Mouse (Mus musculus) cerebral cortex, adult 2 months (tissue): ENCODE measurements around the gene Zdhhc18.

Experiments used
- WGBS: fragments of 180-500 bp; shearing (Covaris S2); methylation state at CpG from one replicate; pipeline ENCODE4 v1.1.7; 2018; 5-methylcytosine and 5-hydroxymethylcytosine counted together

Zdhhc18 gene

GRCm38 (mm10) chr4:133662945-133663344, 13.0 kb upstream of the Zdhhc18 start:
- WGBS = 85% methylated on average over 8 of the region's 8 CpGs

GRCm38 (mm10) chr4:133662421-133662820, 12.5 kb upstream of the Zdhhc18 start:
- 90% methylated on average over 8 of the region's 8 CpGs for WGBS

GRCm38 (mm10) chr4:133660193-133661155, 10.5 kb upstream of the Zdhhc18 start:
- 12% methylated on average over 10 of the region's 10 CpGs for WGBS

GRCm38 (mm10) chr4:133659497-133660192, 9.7 kb upstream of the Zdhhc18 start:
- WGBS = 33% methylated on average over 15 of the region's 15 CpGs

GRCm38 (mm10) chr4:133658729-133659128, 8.8 kb upstream of the Zdhhc18 start:
- 55% methylated on average over 2 of the region's 2 CpGs for WGBS

- WGBS = 40% methylated on average over 5 of the region's 5 CpGs
Measured at GRCm38 (mm10) chr4:133657829-133658458, 8.0 kb upstream of the Zdhhc18 start.

GRCm38 (mm10) chr4:133656997-133657396, 7.0 kb upstream of the Zdhhc18 start:
- 32% methylated on average over 4 of the region's 4 CpGs for WGBS

GRCm38 (mm10) chr4:133656294-133656693, 6.3 kb upstream of the Zdhhc18 start:
- WGBS = 86% methylated on average over 4 of the region's 4 CpGs

GRCm38 (mm10) chr4:133654070-133654469, 4.1 kb upstream of the Zdhhc18 start:
- 94% methylated on average over 5 of the region's 5 CpGs for WGBS

GRCm38 (mm10) chr4:133652746-133653145, 2.8 kb upstream of the Zdhhc18 start:
- 81% methylated on average over 10 of the region's 10 CpGs for WGBS

- 67% methylated on average over 4 of the region's 4 CpGs for WGBS
Measured at GRCm38 (mm10) chr4:133651986-133652385, 2.0 kb upstream of the Zdhhc18 start.

GRCm38 (mm10) chr4:133651445-133651844, 1.5 kb upstream of the Zdhhc18 start:
- WGBS = 64% methylated on average over 10 of the region's 10 CpGs

GRCm38 (mm10) chr4:133649464-133649863, 490 bp downstream of the Zdhhc18 start:
- 84% methylated on average over 5 of the region's 5 CpGs for WGBS

GRCm38 (mm10) chr4:133645680-133646079, 4.3 kb downstream of the Zdhhc18 start:
- WGBS = 53% methylated on average over 21 of the region's 21 CpGs

- WGBS = 92% methylated on average over 3 of the region's 3 CpGs
Measured at GRCm38 (mm10) chr4:133645195-133645594, 4.8 kb downstream of the Zdhhc18 start.

- 94% methylated on average over 5 of the region's 5 CpGs for WGBS
Measured at GRCm38 (mm10) chr4:133634043-133634410, 15.9 kb downstream of the Zdhhc18 start.

GRCm38 (mm10) chr4:133633332-133634042, 16.5 kb downstream of the Zdhhc18 start:
- WGBS = 9% methylated on average over 40 of the region's 47 CpGs

- WGBS = 2% methylated on average over 69 of the region's 69 CpGs
Measured at GRCm38 (mm10) chr4:133632483-133633327, 17.2 kb downstream of the Zdhhc18 start.

GRCm38 (mm10) chr4:133631769-133632411, 18.1 kb downstream of the Zdhhc18 start:
- 27% methylated on average over 9 of the region's 9 CpGs for WGBS
